9 mouse cellular contexts compared by ENCODE assay signal in the genomic region with DNA sequence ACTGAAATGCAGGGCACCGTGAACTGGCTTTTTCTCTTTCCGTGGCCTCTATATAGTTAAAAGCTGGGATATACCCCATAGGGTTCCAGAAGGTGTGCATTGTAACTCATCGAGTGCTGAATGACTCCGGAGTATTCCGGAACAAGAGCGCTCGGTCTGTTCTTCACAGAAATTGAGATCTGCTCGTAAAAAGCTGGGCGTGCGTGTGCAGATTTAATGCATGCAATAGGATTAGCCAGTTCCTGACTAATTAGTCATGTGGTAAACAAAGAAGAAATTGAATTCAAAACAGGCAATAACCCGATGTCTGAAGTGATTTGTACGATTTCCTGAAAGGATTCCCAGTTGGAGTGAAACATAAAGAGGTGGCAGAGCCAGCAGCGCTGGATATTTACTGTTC.
A peak's percentile ranks its signal among the peaks of the same experiment; 100 is the strongest.
DNase-seq lines count a peak whose midpoint lies in the region; ATAC-seq lines count a peak whose summit lies in the region.
"Had no signal": no experiment of that assay in that cellular context is flagged by ENCODE, and none has a peak within 500 bp of the region (broad histone marks: within the 10 kb centered on the region; RNA-seq: fewer than 3 reads in every experiment).

No protein-coding gene starts in this region.

- no peak overlapping the region for H3K9ac ChIP-seq in embryonic facial prominence, embryonic 14.5 days (ENCODE audit: low read depth, low read length)
- H3K9ac ChIP-seq in forebrain, embryonic 16.5 days (replicated peaks; ENCODE audit: low read depth, low read length): no peak overlapping the region
- H3K9ac ChIP-seq in midbrain, embryonic 14.5 days (replicated peaks; ENCODE audit: low read length): no peak overlapping the region

- H3K27ac ChIP-seq in embryonic facial prominence, embryonic 14.5 days (replicated peaks; ENCODE audit: low read depth, low read length): 0 out of 2 replicates have a peak overlapping the region, but pooled peaks have one; percentile 2
- peak overlapping the region; percentile 78 for H3K27ac ChIP-seq in forebrain, embryonic 16.5 days (ENCODE audit: low read length)
- H3K27ac ChIP-seq in midbrain, embryonic 14.5 days (replicated peaks; ENCODE audit: low read depth, low read length): peak overlapping the region; percentile 42; the same call in 1 of the 2 replicates

- no peak overlapping the region for H3K4me3 ChIP-seq in embryonic facial prominence, embryonic 14.5 days (ENCODE audit: low read depth, low read length)
- peak overlapping the region; percentile 21 for H3K4me3 ChIP-seq in forebrain, embryonic 16.5 days (replicated peaks; ENCODE audit: low read length)
- no peak overlapping the region for H3K4me3 ChIP-seq in midbrain, embryonic 14.5 days (replicated peaks; ENCODE audit: low read depth, low read length)

- DNase-seq in kidney, adult 18-20 months: peak; percentile 6
- no peak for DNase-seq in kidney, postnatal 36 days
- DNase-seq in embryonic facial prominence, embryonic 14.5 days (ENCODE audit: low spot score): peak; percentile 56
- peak; percentile 67 for DNase-seq in midbrain, embryonic 14.5 days
- DNase-seq in adrenal gland, postnatal 10 days: no peak
- DNase-seq: cerebellum, adult 9-11 months; lung, adult 2 months had no signal

- H3K27me3 ChIP-seq in embryonic facial prominence, embryonic 14.5 days (replicated peaks; ENCODE audit: control insufficient read depth, insufficient read depth, low read length): no peaks in the 10 kb centered on the region
- no peaks in the 10 kb centered on the region for H3K27me3 ChIP-seq in forebrain, embryonic 16.5 days (replicated peaks; ENCODE audit: control insufficient read depth, insufficient read depth, low read length)
- H3K27me3 ChIP-seq in midbrain, embryonic 14.5 days (ENCODE audit: control insufficient read depth, insufficient read depth, low read length): no peaks in the 10 kb centered on the region

- WGBS in embryonic facial prominence, embryonic 14.5 days: 57% methylated on average over 13 of the region's 13 CpGs
- 17% methylated on average over 13 of the region's 13 CpGs for WGBS in forebrain, embryonic 16.5 days
- 39% methylated on average over 13 of the region's 13 CpGs for WGBS in midbrain, embryonic 14.5 days

- no peaks in the 10 kb centered on the region for H3K36me3 ChIP-seq in embryonic facial prominence, embryonic 14.5 days (ENCODE audit: control insufficient read depth, insufficient read depth, low read length)
- no peaks in the 10 kb centered on the region for H3K36me3 ChIP-seq in forebrain, embryonic 16.5 days (ENCODE audit: control insufficient read depth, insufficient read depth)
- H3K36me3 ChIP-seq in midbrain, embryonic 14.5 days (ENCODE audit: control insufficient read depth, insufficient read depth, low read length): no peaks in the 10 kb centered on the region

- H3K9me3 ChIP-seq in embryonic facial prominence, embryonic 14.5 days (ENCODE audit: control insufficient read depth, low read length): no peaks in the 10 kb centered on the region
- H3K9me3 ChIP-seq in forebrain, embryonic 16.5 days (ENCODE audit: control insufficient read depth, low read length): no peaks in the 10 kb centered on the region
- H3K9me3 ChIP-seq in midbrain, embryonic 14.5 days (ENCODE audit: control insufficient read depth, low read length): no peaks in the 10 kb centered on the region

- H3K4me1 ChIP-seq in embryonic facial prominence, embryonic 14.5 days (ENCODE audit: control insufficient read depth, insufficient read depth, low read length): peaks cover 39% of the 10 kb centered on the region; the same call in 1 of the 2 replicates
- peaks cover 27% of the 10 kb centered on the region for H3K4me1 ChIP-seq in forebrain, embryonic 16.5 days (replicated peaks; ENCODE audit: control insufficient read depth, insufficient read depth, low read length)
- H3K4me1 ChIP-seq in midbrain, embryonic 14.5 days (ENCODE audit: control insufficient read depth, insufficient read depth, low read length): peaks cover 37% of the 10 kb centered on the region

- ATAC-seq in embryonic facial prominence, embryonic 14.5 days (ENCODE audit: low read depth): no peak
- ATAC-seq in forebrain, embryonic 16.5 days: peak; percentile 67
- ATAC-seq in midbrain, embryonic 14.5 days (ENCODE audit: low FRiP score, low TSS enrichment): no peak
- ATAC-seq in activated CD4-positive, CD25-positive, alpha-beta regulatory T cell, adult 4 months: no peak

- H3K4me2 ChIP-seq in embryonic facial prominence, embryonic 14.5 days (ENCODE audit: low read depth, low read length): no peak overlapping the region
- peak overlapping the region; percentile 49 for H3K4me2 ChIP-seq in forebrain, embryonic 16.5 days (ENCODE audit: low read length)
- 0 out of 2 replicates have a peak overlapping the region, but pooled peaks have one; percentile 12 for H3K4me2 ChIP-seq in midbrain, embryonic 14.5 days (ENCODE audit: low read length)

Comparison
In these comparisons a context has a peak if more than half of its experiments do, and no peak if none do; other contexts are left out.
1. DNase-seq: peak in kidney, adult 18-20 months (single experiment), embryonic facial prominence, embryonic 14.5 days (single experiment) and midbrain, embryonic 14.5 days (single experiment); none in kidney, postnatal 36 days (0 of 2) and adrenal gland, postnatal 10 days (single experiment).
2. H3K27ac ChIP-seq: peak in every context shown above with its lines; median percentile 78 in forebrain, embryonic 16.5 days; 42 in midbrain, embryonic 14.5 days; 2 in embryonic facial prominence, embryonic 14.5 days.